Mouse (Mus musculus): ENCODE data around the gene Gm14214. TPM values are rescaled to one million over a fixed set of nuclear protein-coding genes. Genes with fewer than 3 reads are reported as not detected.
A peak's percentile ranks its signal among the peaks of the same experiment; 100 is the strongest.

Gm14214 gene
- polyA plus RNA-seq, 1 experiment from 2014 or later: not detected

- 44% methylated on average over 17 of the region's 17 CpGs for WGBS
- H3K9me3 ChIP-seq (replicated peaks; ENCODE audit: control insufficient read depth, low read length): no peaks in the 10 kb centered on the region
- H3K4me2 ChIP-seq (ENCODE audit: low read length): no peak overlapping the region
- no peaks in the 10 kb centered on the region for H3K36me3 ChIP-seq (ENCODE audit: control insufficient read depth, insufficient read depth, low read length)
- H3K27ac ChIP-seq (ENCODE audit: low read depth, low read length): no peak overlapping the region
- ATAC-seq (no peak), DNase-seq (ENCODE audit: low spot score) (no peak)
- peaks cover 2% of the 10 kb centered on the region for H3K4me1 ChIP-seq (ENCODE audit: control insufficient read depth, insufficient read depth, low read length)
- no peak overlapping the region for H3K9ac ChIP-seq (ENCODE audit: low read length)
- no peaks in the 10 kb centered on the region for H3K27me3 ChIP-seq (replicated peaks; ENCODE audit: control insufficient read depth, insufficient read depth, low read length)
- H3K4me3 ChIP-seq (ENCODE audit: low read depth, low read length): no peak overlapping the region
Observed at GRCm38 (mm10) chr2:154782856-154783650, 13.2 kb upstream of the Gm14214 start.

- Histone ChIP-seq H3K4me3 (ENCODE audit: low read depth, low read length) (no peak overlapping the region), H3K9me3 (replicated peaks; ENCODE audit: control insufficient read depth, low read length) (no peaks in the 10 kb centered on the region), H3K27ac (ENCODE audit: low read depth, low read length) (no peak overlapping the region), H3K36me3 (ENCODE audit: control insufficient read depth, insufficient read depth, low read length) (no peaks in the 10 kb centered on the region), H3K27me3 (replicated peaks; ENCODE audit: control insufficient read depth, insufficient read depth, low read length) (no peaks in the 10 kb centered on the region), H3K4me2 (ENCODE audit: low read length) (no peak overlapping the region), H3K9ac (ENCODE audit: low read length) (no peak overlapping the region), H3K4me1 (ENCODE audit: control insufficient read depth, insufficient read depth, low read length) (peaks cover 2% of the 10 kb centered on the region)
- ATAC-seq: no peak
- DNase-seq (ENCODE audit: low spot score): no peak
- 66% methylated on average over 4 of the region's 4 CpGs for WGBS
Observed at GRCm38 (mm10) chr2:154782361-154782760, 12.5 kb upstream of the Gm14214 start.

GRCm38 (mm10) chr2:154779648-154780047 is 9.8 kb upstream of the Gm14214 start:
- ATAC-seq: no peak
- H3K4me1 ChIP-seq (ENCODE audit: control insufficient read depth, insufficient read depth, low read length): peaks cover 2% of the 10 kb centered on the region
- H3K9me3 ChIP-seq (replicated peaks; ENCODE audit: control insufficient read depth, low read length): no peaks in the 10 kb centered on the region
- no peak overlapping the region for H3K9ac ChIP-seq (ENCODE audit: low read length)
- H3K4me3 ChIP-seq (ENCODE audit: low read depth, low read length): no peak overlapping the region
- H3K27ac ChIP-seq (ENCODE audit: low read depth, low read length): no peak overlapping the region
- no peaks in the 10 kb centered on the region for H3K36me3 ChIP-seq (ENCODE audit: control insufficient read depth, insufficient read depth, low read length)
- H3K27me3 ChIP-seq (replicated peaks; ENCODE audit: control insufficient read depth, insufficient read depth, low read length): no peaks in the 10 kb centered on the region
- WGBS: 58% methylated on average over 3 of the region's 3 CpGs
- no peak for DNase-seq (ENCODE audit: low spot score)
- H3K4me2 ChIP-seq (ENCODE audit: low read length): no peak overlapping the region

- no peaks in the 10 kb centered on the region for H3K27me3 ChIP-seq (replicated peaks; ENCODE audit: control insufficient read depth, insufficient read depth, low read length)
- H3K36me3 ChIP-seq (ENCODE audit: control insufficient read depth, insufficient read depth, low read length): no peaks in the 10 kb centered on the region
- DNase-seq (ENCODE audit: low spot score) (no peak), ATAC-seq (no peak)
- H3K27ac ChIP-seq (ENCODE audit: low read depth, low read length): no peak overlapping the region
- H3K4me2 ChIP-seq (ENCODE audit: low read length): no peak overlapping the region
- H3K9me3 ChIP-seq (replicated peaks; ENCODE audit: control insufficient read depth, low read length): no peaks in the 10 kb centered on the region
- H3K4me3 ChIP-seq (ENCODE audit: low read depth, low read length): no peak overlapping the region
- no peak overlapping the region for H3K9ac ChIP-seq (ENCODE audit: low read length)
- H3K4me1 ChIP-seq (ENCODE audit: control insufficient read depth, insufficient read depth, low read length): no peaks in the 10 kb centered on the region
- 68% methylated on average over 7 of the region's 7 CpGs for WGBS
Observed at GRCm38 (mm10) chr2:154776496-154776895, 6.7 kb upstream of the Gm14214 start.

GRCm38 (mm10) chr2:154774032-154774431 is 4.2 kb upstream of the Gm14214 start:
- Histone ChIP-seq H3K9me3 (replicated peaks; ENCODE audit: control insufficient read depth, low read length) (no peaks in the 10 kb centered on the region), H3K4me2 (ENCODE audit: low read length) (no peak overlapping the region), H3K4me1 (ENCODE audit: control insufficient read depth, insufficient read depth, low read length) (no peaks in the 10 kb centered on the region), H3K27me3 (replicated peaks; ENCODE audit: control insufficient read depth, insufficient read depth, low read length) (no peaks in the 10 kb centered on the region), H3K36me3 (ENCODE audit: control insufficient read depth, insufficient read depth, low read length) (no peaks in the 10 kb centered on the region), H3K4me3 (ENCODE audit: low read depth, low read length) (no peak overlapping the region), H3K27ac (ENCODE audit: low read depth, low read length) (no peak overlapping the region), H3K9ac (ENCODE audit: low read length) (no peak overlapping the region)
- WGBS: 100% methylated on average over 1 of the region's 1 CpGs
- DNase-seq (ENCODE audit: low spot score) (peak; percentile 61), ATAC-seq (no peak)

GRCm38 (mm10) chr2:154771604-154772003 is 1.8 kb upstream of the Gm14214 start:
- H3K4me1 ChIP-seq (ENCODE audit: control insufficient read depth, insufficient read depth, low read length): no peaks in the 10 kb centered on the region
- no peak overlapping the region for H3K9ac ChIP-seq (ENCODE audit: low read length)
- H3K4me3 ChIP-seq (ENCODE audit: low read depth, low read length): no peak overlapping the region
- WGBS: 80% methylated on average over 8 of the region's 8 CpGs
- DNase-seq (ENCODE audit: low spot score): no peak
- H3K4me2 ChIP-seq (ENCODE audit: low read length): no peak overlapping the region
- H3K36me3 ChIP-seq (ENCODE audit: control insufficient read depth, insufficient read depth, low read length): no peaks in the 10 kb centered on the region
- H3K9me3 ChIP-seq (replicated peaks; ENCODE audit: control insufficient read depth, low read length): no peaks in the 10 kb centered on the region
- no peak for ATAC-seq
- no peaks in the 10 kb centered on the region for H3K27me3 ChIP-seq (replicated peaks; ENCODE audit: control insufficient read depth, insufficient read depth, low read length)
- H3K27ac ChIP-seq (ENCODE audit: low read depth, low read length): no peak overlapping the region

GRCm38 (mm10) chr2:154767051-154767450 is 2.8 kb downstream of the Gm14214 start:
- WGBS: 92% methylated on average over 6 of the region's 6 CpGs
- Histone ChIP-seq H3K9me3 (replicated peaks; ENCODE audit: control insufficient read depth, low read length) (no peaks in the 10 kb centered on the region), H3K9ac (ENCODE audit: low read length) (no peak overlapping the region), H3K4me2 (ENCODE audit: low read length) (no peak overlapping the region), H3K27me3 (replicated peaks; ENCODE audit: control insufficient read depth, insufficient read depth, low read length) (no peaks in the 10 kb centered on the region), H3K4me3 (ENCODE audit: low read depth, low read length) (no peak overlapping the region), H3K36me3 (ENCODE audit: control insufficient read depth, insufficient read depth, low read length) (no peaks in the 10 kb centered on the region), H3K27ac (ENCODE audit: low read depth, low read length) (no peak overlapping the region), H3K4me1 (ENCODE audit: control insufficient read depth, insufficient read depth, low read length) (0 out of 2 replicates have a peak, but pooled peaks cover 2% of the 10 kb centered on the region)
- no peak for DNase-seq (ENCODE audit: low spot score)
- no peak for ATAC-seq

- Histone ChIP-seq H3K27me3 (replicated peaks; ENCODE audit: control insufficient read depth, insufficient read depth, low read length) (no peaks in the 10 kb centered on the region), H3K4me1 (ENCODE audit: control insufficient read depth, insufficient read depth, low read length) (0 out of 2 replicates have a peak, but pooled peaks cover 2% of the 10 kb centered on the region), H3K4me2 (ENCODE audit: low read length) (no peak overlapping the region), H3K27ac (ENCODE audit: low read depth, low read length) (no peak overlapping the region), H3K9ac (ENCODE audit: low read length) (no peak overlapping the region), H3K9me3 (replicated peaks; ENCODE audit: control insufficient read depth, low read length) (no peaks in the 10 kb centered on the region), H3K4me3 (ENCODE audit: low read depth, low read length) (no peak overlapping the region), H3K36me3 (ENCODE audit: control insufficient read depth, insufficient read depth, low read length) (no peaks in the 10 kb centered on the region)
- 81% methylated on average over 8 of the region's 8 CpGs for WGBS
- no peak for ATAC-seq
- no peak for DNase-seq (ENCODE audit: low spot score)
Observed at GRCm38 (mm10) chr2:154765554-154766008, 4.2 kb downstream of the Gm14214 start.

GRCm38 (mm10) chr2:154764828-154765497 is 4.9 kb downstream of the Gm14214 start:
- Histone ChIP-seq H3K27me3 (replicated peaks; ENCODE audit: control insufficient read depth, insufficient read depth, low read length) (no peaks in the 10 kb centered on the region), H3K4me1 (ENCODE audit: control insufficient read depth, insufficient read depth, low read length) (0 out of 2 replicates have a peak, but pooled peaks cover 2% of the 10 kb centered on the region), H3K36me3 (ENCODE audit: control insufficient read depth, insufficient read depth, low read length) (no peaks in the 10 kb centered on the region), H3K4me3 (ENCODE audit: low read depth, low read length) (no peak overlapping the region), H3K4me2 (ENCODE audit: low read length) (no peak overlapping the region), H3K27ac (ENCODE audit: low read depth, low read length) (no peak overlapping the region), H3K9me3 (replicated peaks; ENCODE audit: control insufficient read depth, low read length) (no peaks in the 10 kb centered on the region), H3K9ac (ENCODE audit: low read length) (no peak overlapping the region)
- 81% methylated on average over 9 of the region's 9 CpGs for WGBS
- ATAC-seq (no peak), DNase-seq (ENCODE audit: low spot score) (no peak)
